Mouse (Mus musculus) forebrain, embryonic 12.5 days (tissue): ENCODE data around the gene Trappc2l. TPM values are rescaled to one million over a fixed set of nuclear protein-coding genes. Genes with fewer than 3 reads are reported as not detected.
"Not testable (repeated sequence)": the region's sequence is repeated elsewhere in the genome, so short reads cannot be mapped to it uniquely, and the experiment has no call there.

Source experiments
- ATAC-seq: fragments of 200-750 bp; cut with Nextera tagmentation; 2 replicates; pipeline ENCODE4 v1.8.0; 2017; ENCODE audit warnings: moderate TSS enrichment; ENCODE audit not compliant: low FRiP score
- H3K27ac ChIP-seq: fragments of 300-500 bp; sonication (generic); 2 replicates; pipeline ENCODE4 v1.5.1; 2016; ENCODE audit warnings: mild to moderate bottlenecking
- H3K27me3 ChIP-seq: fragments of 300-500 bp; sonication (generic); 2 replicates; pipeline ENCODE4 v1.6.1; 2016; ENCODE audit warnings: mild to moderate bottlenecking
- H3K36me3 ChIP-seq: fragments of 300-500 bp; sonication (generic); replicated peaks from 2 replicates; pipeline ENCODE4 v1.6.1; 2016; ENCODE audit warnings: mild to moderate bottlenecking
- H3K4me1 ChIP-seq: fragments of 300-500 bp; sonication (generic); 2 replicates; pipeline ENCODE4 v1.6.1; 2016
- H3K4me2 ChIP-seq: fragments of 300-500 bp; sonication (generic); 2 replicates; pipeline ENCODE4 v1.6.1; 2016; ENCODE audit warnings: mild to moderate bottlenecking, moderate library complexity
- H3K4me3 ChIP-seq: fragments of 300-500 bp; sonication (generic); replicated peaks from 2 replicates; pipeline ENCODE4 v1.5.1; 2016; ENCODE audit warnings: mild to moderate bottlenecking
- H3K9ac ChIP-seq: fragments of 300-500 bp; sonication (generic); 2 replicates; pipeline ENCODE4 v1.6.1; 2016; ENCODE audit warnings: mild to moderate bottlenecking
- H3K9me3 ChIP-seq: fragments of 300-500 bp; sonication (generic); 2 replicates; pipeline ENCODE4 v1.6.1; 2016
- whole genome bisulfite sequencing: fragments of 180-500 bp; shearing (Covaris S2); methylation state at CpG from one replicate; pipeline ENCODE4 v1.1.7; 2016; 5-methylcytosine and 5-hydroxymethylcytosine counted together
- polyA plus RNA-seq: library from polyadenylated mRNA; unstranded; fragments of >200 nt; fragmentation: Nextera tagmentation; extraction: Ambion mirVana; gene quantifications from 2 replicates; pipeline ENCODE4 v1.2.1, GENCODE M21; 2016

Trappc2l gene
- polyA plus RNA-seq, 1 experiment from 2014 or later = 42.2 TPM

DNA sequence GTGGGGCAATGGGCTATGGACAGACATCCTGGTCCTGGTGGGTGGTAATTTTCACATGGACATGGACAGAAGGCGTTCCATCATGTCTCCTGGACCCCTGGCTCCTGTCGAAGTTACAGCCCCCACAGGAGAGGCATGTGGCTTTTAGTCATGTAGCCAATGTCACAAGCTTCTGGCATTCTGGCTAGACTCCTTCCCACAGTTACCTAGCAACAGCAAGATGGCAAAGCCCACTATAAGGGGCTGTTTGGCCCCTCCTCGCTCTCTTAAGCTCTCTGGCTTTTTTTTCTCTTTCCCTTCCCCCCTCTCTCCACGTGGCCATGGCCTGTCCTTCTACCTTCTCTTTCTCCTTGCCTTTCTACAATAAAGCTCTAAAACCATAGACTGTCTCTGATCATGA, 38.3 kb upstream of the Trappc2l start:
- not testable (repeated sequence) for H3K4me3 ChIP-seq, H3K9ac ChIP-seq, ATAC-seq, H3K4me2 ChIP-seq, H3K27me3 ChIP-seq, H3K9me3 ChIP-seq
- H3K4me1 ChIP-seq = peaks cover 57% of the 10 kb centered on the region
- peaks cover 57% of the 10 kb centered on the region for H3K36me3 ChIP-seq
- peak overlapping the region; percentile 19; the same call in 1 of the 2 replicates for H3K27ac ChIP-seq
- 42% methylated on average over 4 of the region's 4 CpGs for WGBS

DNA sequence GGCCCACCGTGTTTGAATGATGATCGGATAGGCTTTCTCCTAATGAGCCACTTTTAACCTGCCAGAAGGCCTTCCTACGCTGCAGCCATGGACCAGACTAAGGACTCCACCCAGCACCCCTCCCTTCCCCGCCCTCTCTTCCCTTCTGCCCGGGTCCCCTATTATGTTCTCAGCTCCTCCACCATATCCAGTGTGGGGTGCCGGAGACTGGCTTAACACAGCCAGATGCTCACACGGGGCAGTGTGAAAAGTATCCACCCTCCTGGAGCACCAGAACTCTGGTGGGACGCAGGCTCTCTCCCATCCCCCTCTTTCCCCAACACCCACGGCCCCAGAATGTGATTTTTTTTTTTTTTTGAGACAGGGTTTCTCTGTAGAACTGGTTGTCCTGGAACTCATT, 37.9 kb upstream of the Trappc2l start:
- no peaks in the 10 kb centered on the region for H3K27me3 ChIP-seq
- 46% methylated on average over 9 of the region's 9 CpGs for whole genome bisulfite sequencing
- no peak overlapping the region for H3K9ac ChIP-seq
- H3K9me3 ChIP-seq = no peaks in the 10 kb centered on the region
- no peak for ATAC-seq
- peaks cover 57% of the 10 kb centered on the region for H3K36me3 ChIP-seq
- peak overlapping the region; percentile 19; the same call in 1 of the 2 replicates for H3K27ac ChIP-seq
- no peak overlapping the region for H3K4me2 ChIP-seq
- H3K4me1 ChIP-seq = peaks cover 53% of the 10 kb centered on the region
- no peak overlapping the region for H3K4me3 ChIP-seq

- Histone ChIP-seq H3K36me3 (peaks cover 57% of the 10 kb centered on the region), H3K9me3 (no peaks in the 10 kb centered on the region), H3K4me2 (no peak overlapping the region), H3K27me3 (no peaks in the 10 kb centered on the region), H3K4me1 (peaks cover 47% of the 10 kb centered on the region), H3K4me3 (no peak overlapping the region), H3K9ac (no peak overlapping the region), H3K27ac (no peak overlapping the region)
- no peak for ATAC-seq
- WGBS = 69% methylated on average over 3 of the region's 3 CpGs
Observed at GRCm38 (mm10) chr8:122574264-122574663, 37.2 kb upstream of the Trappc2l start.

GRCm38 (mm10) chr8:122574667-122575251, 36.7 kb upstream of the Trappc2l start:
- Histone ChIP-seq H3K4me3 (no peak overlapping the region), H3K9ac (no peak overlapping the region), H3K27me3 (no peaks in the 10 kb centered on the region), H3K4me2 (peak overlapping the region; percentile 69), H3K4me1 (peaks cover 46% of the 10 kb centered on the region), H3K36me3 (peaks cover 52% of the 10 kb centered on the region), H3K27ac (no peak overlapping the region), H3K9me3 (no peaks in the 10 kb centered on the region)
- 70% methylated on average over 10 of the region's 10 CpGs for WGBS
- ATAC-seq = no peak

- Histone ChIP-seq H3K4me1 (peaks cover 46% of the 10 kb centered on the region), H3K27ac (no peak overlapping the region)
Observed at GRCm38 (mm10) chr8:122575286-122575685, 36.2 kb upstream of the Trappc2l start.

GRCm38 (mm10) chr8:122575735-122576647, 35.4 kb upstream of the Trappc2l start:
- H3K4me3 ChIP-seq = peak overlapping the region; percentile 64

More at GRCm38 (mm10) chr8:122575286-122575685, 36.2 kb upstream of the Trappc2l start:
- no peak for ATAC-seq
- H3K9ac ChIP-seq = no peak overlapping the region
- peaks cover 47% of the 10 kb centered on the region for H3K36me3 ChIP-seq
- WGBS = 78% methylated on average over 8 of the region's 8 CpGs
- H3K4me3 ChIP-seq = 0 out of 2 replicates have a peak overlapping the region, but pooled peaks have one; percentile 64
- H3K9me3 ChIP-seq = no peaks in the 10 kb centered on the region
- peak overlapping the region; percentile 69 for H3K4me2 ChIP-seq
- H3K27me3 ChIP-seq = no peaks in the 10 kb centered on the region

DNA sequence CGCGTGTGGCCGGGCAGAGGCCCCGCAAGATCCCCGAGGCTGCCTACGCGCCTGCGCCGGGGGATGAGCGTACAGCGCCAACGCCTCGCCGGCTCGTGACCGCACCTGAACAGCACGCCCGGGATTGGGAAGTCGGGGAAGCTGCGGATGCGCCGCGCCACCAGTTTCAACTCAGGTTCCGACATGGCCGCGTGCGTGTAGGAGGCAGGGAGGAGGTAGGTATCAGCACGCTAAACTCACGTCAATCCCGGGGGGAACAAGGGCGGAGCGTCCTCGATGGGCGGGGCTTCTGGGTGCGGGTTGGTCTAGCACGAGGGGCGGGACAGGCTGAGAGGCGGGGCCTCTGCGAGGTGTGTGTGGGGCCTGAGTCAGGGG, 34.8 kb upstream of the Trappc2l start, which contains the start of gene Aprt:
Aprt (minus strand) TSS at position 262 of the 375 bp plus-strand sequence.
- under 1% methylated on average over 39 of the region's 39 CpGs for WGBS

More at GRCm38 (mm10) chr8:122575735-122576647, 35.4 kb upstream of the Trappc2l start:
- WGBS = 19% methylated on average over 21 of the region's 21 CpGs
- 0 out of 2 replicates have a peak, but pooled peaks cover 3% of the 10 kb centered on the region for H3K27me3 ChIP-seq
- peaks cover 46% of the 10 kb centered on the region for H3K4me1 ChIP-seq
- peak overlapping the region; percentile 69 for H3K4me2 ChIP-seq
- peak overlapping the region; percentile 79 for H3K9ac ChIP-seq
- H3K36me3 ChIP-seq = peaks cover 40% of the 10 kb centered on the region
- no peaks in the 10 kb centered on the region for H3K9me3 ChIP-seq
- H3K27ac ChIP-seq = peak overlapping the region; percentile 26; the same call in 1 of the 2 replicates
- ATAC-seq = peak; percentile 18

GRCm38 (mm10) chr8:122577116-122577515, 34.3 kb upstream of the Trappc2l start:
- Histone ChIP-seq H3K36me3 (peaks cover 28% of the 10 kb centered on the region), H3K4me2 (peak overlapping the region; percentile 69), H3K9me3 (no peaks in the 10 kb centered on the region), H3K4me3 (peak overlapping the region; percentile 64), H3K27me3 (0 out of 2 replicates have a peak, but pooled peaks cover 3% of the 10 kb centered on the region), H3K9ac (peak overlapping the region; percentile 79; the same call in 1 of the 2 replicates), H3K27ac (0 out of 2 replicates have a peak overlapping the region, but pooled peaks have one; percentile 26), H3K4me1 (peaks cover 46% of the 10 kb centered on the region)
- 39% methylated on average over 10 of the region's 10 CpGs for WGBS
- ATAC-seq = peak; percentile 41

More for the DNA sequence above, 34.8 kb upstream of the Trappc2l start, which contains the start of gene Aprt:
- Histone ChIP-seq H3K4me2 (peak within 1 kb of the TSS; percentile 69), H3K27ac (peak within 1 kb of the TSS; percentile 26; the same call in 1 of the 2 replicates), H3K9me3 (no peaks in the 10 kb centered on the region), H3K9ac (peak within 1 kb of the TSS; percentile 79), H3K4me3 (peak within 1 kb of the TSS; percentile 64), H3K36me3 (peaks cover 33% of the 10 kb centered on the region), H3K4me1 (peaks cover 46% of the 10 kb centered on the region), H3K27me3 (0 out of 2 replicates have a peak, but pooled peaks cover 3% of the 10 kb centered on the region)
- peak; percentile 93 for ATAC-seq

DNA sequence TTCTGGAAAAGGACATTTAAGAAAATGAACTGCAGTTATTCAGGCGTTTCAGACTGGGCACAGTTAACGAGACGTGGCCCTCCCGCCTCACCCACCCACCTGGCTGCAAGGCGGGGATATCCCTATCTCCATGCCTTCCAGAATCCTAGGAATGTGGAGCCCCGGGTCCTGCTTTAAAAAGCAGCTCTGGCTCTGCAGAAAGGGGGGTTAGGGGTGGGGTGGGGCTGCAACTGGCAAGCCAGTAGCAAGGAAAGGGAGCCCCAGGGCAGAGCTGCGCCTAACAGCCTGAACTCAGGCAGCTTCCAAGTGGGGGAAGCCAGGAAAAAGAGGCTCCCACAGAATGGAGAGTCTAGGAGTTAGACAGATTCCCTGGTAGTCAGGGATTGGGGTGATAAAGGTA, 32.2 kb upstream of the Trappc2l start:
- 0 out of 2 replicates have a peak, but pooled peaks cover 3% of the 10 kb centered on the region for H3K27me3 ChIP-seq
- peaks cover 34% of the 10 kb centered on the region for H3K4me1 ChIP-seq
- H3K36me3 ChIP-seq = peaks cover 10% of the 10 kb centered on the region
- no peak for ATAC-seq
- no peak overlapping the region for H3K9ac ChIP-seq
- H3K27ac ChIP-seq = no peak overlapping the region
- WGBS = 23% methylated on average over 7 of the region's 7 CpGs
- H3K4me3 ChIP-seq = no peak overlapping the region
- H3K4me2 ChIP-seq = no peak overlapping the region
- no peaks in the 10 kb centered on the region for H3K9me3 ChIP-seq

GRCm38 (mm10) chr8:122580926-122581325, 30.5 kb upstream of the Trappc2l start:
- no peak overlapping the region for H3K4me2 ChIP-seq
- H3K27me3 ChIP-seq = 0 out of 2 replicates have a peak, but pooled peaks cover 7% of the 10 kb centered on the region
- no peak for ATAC-seq
- peaks cover 20% of the 10 kb centered on the region for H3K4me1 ChIP-seq
- no peak overlapping the region for H3K9ac ChIP-seq
- no peaks in the 10 kb centered on the region for H3K36me3 ChIP-seq
- H3K9me3 ChIP-seq = no peaks in the 10 kb centered on the region
- H3K27ac ChIP-seq = no peak overlapping the region
- WGBS = 84% methylated on average over 15 of the region's 15 CpGs
- H3K4me3 ChIP-seq = no peak overlapping the region

DNA sequence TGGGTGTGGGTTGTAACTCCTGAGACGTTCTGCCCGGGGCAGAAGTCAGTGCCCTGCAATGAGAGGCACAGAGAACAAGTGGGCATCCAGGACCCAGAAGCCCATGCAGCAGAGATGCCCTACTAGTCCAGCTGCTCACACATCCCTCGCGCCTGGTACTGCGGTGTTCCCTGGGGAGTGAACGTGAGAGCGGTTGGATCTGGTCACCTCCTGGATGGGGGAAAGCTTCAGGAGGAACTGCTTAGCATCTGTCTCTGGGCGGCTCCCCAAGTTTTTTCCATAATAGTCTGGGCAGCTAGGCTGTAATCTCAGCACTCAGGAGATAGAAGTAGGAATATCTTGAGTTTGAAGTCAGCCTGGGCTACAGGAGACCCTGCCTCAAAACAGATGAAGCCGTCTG, 26.5 kb upstream of the Trappc2l start:
- H3K36me3 ChIP-seq = no peaks in the 10 kb centered on the region
- 87% methylated on average over 9 of the region's 9 CpGs for WGBS
- no peak overlapping the region for H3K4me3 ChIP-seq
- no peaks in the 10 kb centered on the region for H3K9me3 ChIP-seq
- ATAC-seq = no peak
- H3K27ac ChIP-seq = no peak overlapping the region
- peaks cover 7% of the 10 kb centered on the region; the same call in 1 of the 2 replicates for H3K4me1 ChIP-seq
- no peak overlapping the region for H3K9ac ChIP-seq
- H3K27me3 ChIP-seq = 0 out of 2 replicates have a peak, but pooled peaks cover 7% of the 10 kb centered on the region
- H3K4me2 ChIP-seq = no peak overlapping the region

- H3K9ac ChIP-seq = no peak overlapping the region
- H3K9me3 ChIP-seq = no peaks in the 10 kb centered on the region
- H3K4me1 ChIP-seq = peaks cover 7% of the 10 kb centered on the region; the same call in 1 of the 2 replicates
- ATAC-seq = no peak
- no peak overlapping the region for H3K27ac ChIP-seq
- no peak overlapping the region for H3K4me3 ChIP-seq
- H3K4me2 ChIP-seq = no peak overlapping the region
- 0 out of 2 replicates have a peak, but pooled peaks cover 6% of the 10 kb centered on the region for H3K27me3 ChIP-seq
- 72% methylated on average over 14 of the region's 14 CpGs for WGBS
- no peaks in the 10 kb centered on the region for H3K36me3 ChIP-seq
Observed at GRCm38 (mm10) chr8:122585411-122585891, 26.0 kb upstream of the Trappc2l start.
